Mouse (Mus musculus) granulocyte monocyte progenitor cell, adult 5-6 weeks (primary cell): Measurements from ENCODE around the gene Matk. TPM values are rescaled to one million over a fixed set of nuclear protein-coding genes. Genes with fewer than 3 reads are reported as not detected.

Source experiments
- ATAC-seq: replicated peaks from 2 replicates; pipeline ENCODE4 v1.8.0; 2016; ENCODE audit warnings: mild to moderate bottlenecking, moderate TSS enrichment, inconsistent platforms; ENCODE audit not compliant: poor library complexity, severe bottlenecking
- total RNA-seq, 2 experiments: library from RNA; stranded (forward) in 1 of 2; stranded (reverse) in 1 of 2; fragments of 200-712, 200-1000 nt in 1 of 2; fragments of >200 nt in 1 of 2; fragmentation: Nextera tagmentation in 1 of 2; gene quantifications; 2 replicates each; pipeline ENCODE4 v1.2.3; 2014 to 2017

Gene Matk
- total RNA-seq, 2 experiments from 2014 or later: 16.8 to 43.9 TPM

- ATAC-seq: no peak
These were observed 31.5 kb downstream of the Matk start for GRCm38 (mm10) chr10:81284189-81284588.

GRCm38 (mm10) chr10:81284719-81285118, 32.0 kb downstream of the Matk start:
- ATAC-seq: no peak

DNA sequence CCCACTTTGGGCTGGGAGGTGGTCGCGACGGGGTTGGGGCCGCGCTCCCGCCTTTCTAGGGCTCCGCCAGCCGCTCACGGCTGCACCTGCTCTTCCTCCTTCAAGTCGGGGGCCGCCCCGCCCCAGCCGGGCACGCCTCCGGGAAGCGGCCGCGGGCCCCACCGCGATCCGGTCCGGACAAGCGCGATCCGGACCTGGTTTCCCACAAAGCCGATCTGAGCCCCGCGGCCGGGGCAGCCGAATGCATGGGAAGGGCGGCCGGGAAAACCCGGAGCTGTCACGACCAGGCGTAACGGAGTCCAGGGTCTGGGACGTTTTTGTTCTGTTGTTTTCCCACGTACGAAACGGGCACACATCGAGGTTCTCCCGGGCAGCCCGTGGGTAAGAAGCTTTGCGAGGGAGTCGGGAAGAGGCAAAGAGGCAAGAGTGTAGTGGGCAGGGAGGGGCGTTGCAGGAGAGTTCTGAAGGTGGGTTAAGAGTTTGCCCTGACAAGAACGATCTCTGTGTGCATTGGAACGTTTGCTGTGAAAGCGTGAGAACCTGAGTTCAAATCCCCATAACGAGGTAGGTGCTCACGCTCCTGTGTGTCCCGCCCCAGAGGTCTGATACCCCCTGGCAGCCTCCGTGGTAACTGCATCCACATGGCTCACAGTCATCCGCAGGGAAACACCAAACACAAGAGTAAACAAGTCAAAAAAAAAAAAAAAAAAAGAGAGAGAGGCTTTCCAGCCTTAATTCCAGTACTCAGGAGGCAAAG, 33.1 kb downstream of the Matk start:
- ATAC-seq: peak; percentile 88

DNA sequence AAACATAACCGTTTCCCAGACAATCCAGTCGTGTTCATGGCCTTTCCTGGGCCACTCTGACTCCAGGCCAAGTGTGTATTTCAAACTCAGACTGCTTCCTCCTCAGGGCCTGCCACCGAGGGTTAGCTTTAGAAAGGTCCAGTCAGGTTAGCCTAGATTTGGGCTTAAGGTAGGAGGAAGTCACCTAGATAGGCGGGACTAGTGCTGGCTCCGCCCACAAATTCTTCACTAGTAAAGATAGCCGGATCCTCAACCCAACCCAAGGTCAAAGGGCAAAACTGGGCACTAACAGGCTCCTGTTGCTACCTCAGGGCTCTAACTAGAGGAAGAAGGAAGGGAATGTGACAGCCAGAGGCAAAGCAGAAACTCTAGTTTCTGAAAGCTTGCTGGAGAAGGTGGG, 33.9 kb downstream of the Matk start:
- no peak for ATAC-seq

DNA sequence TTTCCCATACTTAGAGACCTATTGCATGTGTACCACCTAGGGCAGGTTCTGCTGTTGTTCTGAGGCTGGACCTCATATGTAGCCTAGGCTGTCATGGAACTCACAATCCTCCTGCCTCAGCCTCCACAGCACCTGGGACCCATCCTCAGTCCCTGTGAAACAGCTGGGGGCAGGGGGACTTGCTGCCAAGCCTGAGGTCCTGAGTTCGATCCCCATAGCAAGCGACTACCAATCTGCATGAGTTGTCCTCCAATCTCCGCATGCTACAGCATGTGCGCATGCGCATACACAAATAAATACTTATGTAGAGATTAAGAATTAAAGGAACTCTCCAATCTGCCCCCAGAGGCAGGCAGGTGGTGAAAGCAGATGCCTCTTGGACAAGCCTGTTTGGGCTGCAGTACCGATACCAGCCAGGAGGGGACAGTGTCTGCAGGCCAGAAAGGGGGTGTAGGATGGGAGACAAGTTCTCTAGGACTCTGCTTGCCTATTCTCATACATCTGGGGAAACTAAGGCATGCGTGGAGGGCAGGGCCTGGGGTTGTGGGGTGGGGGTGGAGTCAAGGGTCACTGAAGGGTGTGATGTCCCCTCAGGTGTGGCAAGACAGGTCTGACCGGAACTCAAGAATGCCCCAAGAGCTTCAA, 34.9 kb downstream of the Matk start:
- no peak for ATAC-seq

GRCm38 (mm10) chr10:81288601-81289000, 35.9 kb downstream of the Matk start:
- ATAC-seq: no peak

DNA sequence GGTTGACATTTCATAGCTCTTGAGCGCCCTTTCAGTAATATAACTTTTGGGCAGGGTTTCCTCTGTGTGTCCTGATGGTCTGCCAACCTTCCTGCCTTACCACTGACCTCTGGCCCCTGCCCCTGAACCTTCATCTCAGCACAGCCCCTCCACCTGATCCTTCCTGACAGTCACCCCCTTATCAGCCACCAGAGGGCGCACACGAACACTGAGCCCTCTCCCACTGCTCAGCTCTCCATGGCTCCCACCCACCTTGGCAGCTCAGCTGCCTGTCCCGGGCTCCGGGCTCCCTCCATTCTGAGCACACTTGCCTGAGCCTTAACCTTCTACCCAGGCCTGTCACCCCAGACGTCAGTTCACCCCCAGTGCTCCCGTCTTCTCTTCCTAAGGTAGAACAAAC, 36.5 kb downstream of the Matk start:
- no peak for ATAC-seq

DNA sequence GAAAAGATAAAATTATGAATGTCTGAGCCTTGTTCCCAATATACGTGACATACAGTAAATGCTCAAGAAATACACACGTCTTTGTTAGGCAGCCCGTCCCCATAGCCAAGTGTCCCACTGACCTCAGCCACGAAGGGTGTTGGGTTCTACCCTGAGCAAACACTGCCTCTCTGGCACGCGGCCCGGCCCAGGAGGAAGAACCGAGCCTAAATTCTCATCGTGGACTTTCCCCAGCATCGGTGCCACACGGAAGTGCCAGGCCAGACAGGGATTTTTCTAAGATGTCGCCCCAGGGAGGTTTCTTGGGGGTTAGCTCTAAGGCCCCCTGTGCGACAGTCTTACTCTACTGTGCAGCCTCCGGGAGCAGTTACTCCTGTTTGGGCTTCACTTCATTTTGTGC, 37.1 kb downstream of the Matk start:
- no peak for ATAC-seq

- no peak for ATAC-seq
These were observed 38.1 kb downstream of the Matk start for GRCm38 (mm10) chr10:81290698-81291460.

- ATAC-seq: peak; percentile 24
These were observed 38.9 kb downstream of the Matk start, which contains the start of gene Tjp3 for GRCm38 (mm10) chr10:81291511-81292104. Tjp3 (minus strand) TSS chr10:81291581.

- peak; percentile 75 for ATAC-seq
These were observed 40.0 kb downstream of the Matk start, which contains the start of gene Pip5k1c for GRCm38 (mm10) chr10:81292554-81293333. Pip5k1c (plus strand) TSS chr10:81292963.

DNA sequence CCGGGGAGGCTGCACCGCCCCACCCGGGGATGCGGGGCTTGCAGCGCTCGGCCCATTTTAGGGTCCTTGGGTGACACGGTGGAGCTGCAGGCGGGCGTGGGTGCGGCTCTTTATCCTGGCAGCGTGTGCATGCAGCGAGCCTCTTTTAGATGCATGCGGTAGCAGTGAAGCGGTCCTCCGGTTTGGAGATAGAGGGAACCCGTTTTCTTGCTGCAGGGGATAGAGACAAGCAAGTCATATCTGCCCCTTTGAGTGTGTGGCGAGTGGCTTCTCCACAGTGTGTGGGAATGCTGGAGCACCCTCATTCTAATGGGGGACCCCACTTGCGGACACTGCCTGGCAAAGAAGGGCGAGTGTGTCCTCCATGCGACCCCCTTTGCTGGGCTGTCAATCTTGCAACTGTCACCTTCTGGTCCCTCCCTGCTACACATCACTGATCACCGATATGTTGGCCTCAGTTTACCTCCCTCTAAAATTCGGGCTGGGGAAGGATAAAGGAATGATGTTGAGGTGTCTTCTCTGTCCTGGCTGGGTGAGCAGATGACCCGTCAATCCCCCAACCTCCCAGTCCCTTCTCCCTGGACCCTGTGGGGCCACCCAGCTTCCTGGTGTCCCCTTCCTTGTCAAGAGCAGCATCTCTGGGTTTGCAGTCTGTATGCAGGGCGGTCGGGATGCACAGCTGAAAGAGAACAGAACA, 40.7 kb downstream of the Matk start:
- ATAC-seq: no peak

DNA sequence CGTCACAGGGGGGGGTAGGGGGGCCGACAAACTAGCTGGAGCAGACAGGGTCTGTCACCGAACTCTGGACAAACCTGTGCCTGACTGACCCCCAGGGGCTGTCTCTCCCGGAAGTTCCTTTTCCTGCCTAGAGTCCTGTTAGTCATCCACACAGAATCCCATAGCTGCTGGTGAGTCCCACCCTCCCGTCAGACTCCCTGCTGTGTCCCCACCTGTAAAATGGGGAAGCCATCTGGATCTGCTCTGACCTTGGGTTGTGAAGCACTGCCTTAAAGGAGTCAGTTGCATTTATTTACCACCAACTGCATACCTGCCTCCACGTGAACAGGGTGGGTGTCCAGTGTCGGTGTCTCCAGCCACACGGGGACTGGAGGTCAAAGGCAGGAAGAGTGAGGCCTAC, 41.7 kb downstream of the Matk start:
- no peak for ATAC-seq

- ATAC-seq: no peak
These were observed 42.5 kb downstream of the Matk start for GRCm38 (mm10) chr10:81295185-81295584.

DNA sequence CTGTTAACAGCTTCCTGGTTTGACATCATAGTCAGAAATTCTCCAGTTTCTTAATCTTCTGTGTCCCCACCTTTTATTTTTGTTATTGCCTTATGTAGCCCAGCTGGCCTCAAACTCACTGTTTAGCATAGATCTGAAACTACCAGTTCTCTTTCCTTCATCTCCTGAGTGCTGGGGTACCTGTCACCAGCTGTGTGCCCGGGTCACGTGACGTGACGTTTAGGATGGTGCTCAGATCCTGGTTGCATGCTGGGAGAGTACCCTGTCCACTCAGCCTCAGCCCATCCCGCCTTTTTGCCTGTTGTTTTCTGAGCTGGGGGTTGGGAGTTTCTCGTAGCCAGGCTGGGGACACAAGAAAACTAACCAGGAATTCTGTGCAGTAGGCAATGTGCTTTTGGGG, 44.5 kb downstream of the Matk start:
- ATAC-seq: no peak

DNA sequence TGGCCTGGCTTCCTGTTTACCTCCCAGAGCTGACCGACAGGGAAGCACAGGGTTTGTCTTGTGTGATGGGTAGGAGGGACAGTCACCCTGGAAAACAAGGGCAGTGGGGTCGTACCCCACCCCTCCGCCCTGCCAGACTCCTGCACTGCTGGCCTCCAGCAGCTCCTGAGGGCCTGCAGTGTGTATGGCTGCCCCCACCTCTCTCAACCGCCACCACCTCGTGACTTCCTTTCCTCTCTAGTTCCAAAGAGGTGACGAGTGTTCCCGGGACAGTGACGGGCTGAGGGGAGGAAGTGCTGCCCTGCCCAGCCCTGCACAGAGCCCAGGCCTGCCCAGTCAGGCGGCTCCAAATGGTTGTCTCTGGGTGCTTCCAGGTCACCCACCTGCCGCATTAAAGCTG, 45.1 kb downstream of the Matk start:
- peak; percentile 54 for ATAC-seq

GRCm38 (mm10) chr10:81298369-81299100, 45.8 kb downstream of the Matk start:
- peak; percentile 61 for ATAC-seq

GRCm38 (mm10) chr10:81299585-81300351, 47.0 kb downstream of the Matk start:
- ATAC-seq: 0 out of 2 replicates have a peak, but pooled peaks have one; percentile 7
